Mouse (Mus musculus) cortical plate, adult 2 months (tissue): ENCODE measurements around the gene Lsamp.

Experiments used
- CTCF ChIP-seq: fragments of 200-500 bp; IDR thresholded peaks from 2 replicates; pipeline ENCODE4 v1.5.1; 2011; ENCODE audit warnings: mild to moderate bottlenecking, control low read depth, low read length; ENCODE audit not compliant: insufficient read depth; ENCODE audit errors: extremely low read depth
- POLR2A ChIP-seq: fragments of 200-500 bp; IDR thresholded peaks from 2 replicates; pipeline ENCODE4 v1.6.1; 2011; ENCODE audit warnings: mild to moderate bottlenecking, low read length, control low read depth; ENCODE audit not compliant: insufficient read depth; ENCODE audit errors: extremely low read depth

DNA sequence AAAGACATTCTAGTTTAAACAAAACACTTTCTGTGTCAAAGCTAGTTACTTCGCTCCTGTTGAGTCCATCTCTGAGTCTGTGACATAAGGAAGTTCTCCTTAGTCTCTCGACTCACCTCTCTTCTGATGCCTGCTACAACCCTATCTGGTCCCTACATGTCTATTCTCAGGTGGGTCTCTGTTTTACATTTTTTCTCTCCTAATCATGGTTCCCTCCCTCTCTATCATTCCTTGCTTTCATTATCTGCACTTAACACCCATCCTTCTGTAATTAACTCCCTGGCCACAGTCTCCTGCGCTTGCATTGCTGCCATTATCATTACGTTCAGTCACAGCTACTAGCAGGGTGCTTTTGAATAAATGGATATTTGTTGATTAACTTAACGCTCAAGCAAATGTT is 726.3 kb downstream of the Lsamp start:
- TF ChIP-seq CTCF (no peak), POLR2A (no peak)
